8 mouse cellular contexts compared by ENCODE assay signal in genomic region chr11:69410045-69410309, GRCm38 (mm10). TPM values are rescaled to one million over a fixed set of nuclear protein-coding genes. Genes with fewer than 3 reads are reported as not detected.
DNase-seq lines count a peak whose midpoint lies in the region; ATAC-seq and TF ChIP-seq lines count a peak whose summit lies in the region.

No protein-coding gene starts in this region.

- peak overlapping the region; percentile 99 for H3K27ac ChIP-seq in kidney, embryonic 16.5 days (ENCODE audit: low read length)
- peak overlapping the region; percentile 84 for H3K27ac ChIP-seq in embryonic facial prominence, embryonic 11.5 days (replicated peaks; ENCODE audit: low read depth, low read length)
- H3K27ac ChIP-seq in hindbrain, postnatal 0 days: peak overlapping the region; percentile 86
- peak overlapping the region; percentile 96 for H3K27ac ChIP-seq in midbrain, embryonic 15.5 days

- peaks cover 26% of the 10 kb centered on the region for H3K36me3 ChIP-seq in kidney, embryonic 16.5 days (ENCODE audit: insufficient read depth, low read length)
- H3K36me3 ChIP-seq in embryonic facial prominence, embryonic 11.5 days (replicated peaks; ENCODE audit: control insufficient read depth, insufficient read depth, low read depth, low read length): peaks cover 24% of the 10 kb centered on the region
- H3K36me3 ChIP-seq in hindbrain, postnatal 0 days (ENCODE audit: insufficient read depth, low read length): peaks cover 27% of the 10 kb centered on the region
- peaks cover 36% of the 10 kb centered on the region for H3K36me3 ChIP-seq in midbrain, embryonic 15.5 days (replicated peaks)

- H3K4me2 ChIP-seq in kidney, embryonic 16.5 days (replicated peaks; ENCODE audit: low read depth, low read length): peak overlapping the region; percentile 97
- H3K4me2 ChIP-seq in embryonic facial prominence, embryonic 11.5 days (ENCODE audit: low read depth, low read length): peak overlapping the region; percentile 93
- H3K4me2 ChIP-seq in hindbrain, postnatal 0 days (ENCODE audit: low read depth, low read length): peak overlapping the region; percentile 98
- H3K4me2 ChIP-seq in midbrain, embryonic 15.5 days: peak overlapping the region; percentile 85

- WGBS in kidney, embryonic 16.5 days: 0% methylated on average over 18 of the region's 18 CpGs
- 0% methylated on average over 18 of the region's 18 CpGs for WGBS in embryonic facial prominence, embryonic 11.5 days
- under 1% methylated on average over 18 of the region's 18 CpGs for WGBS in hindbrain, postnatal 0 days
- 0% methylated on average over 18 of the region's 18 CpGs for WGBS in midbrain, embryonic 15.5 days

- H3K9me3 ChIP-seq in kidney, embryonic 16.5 days (ENCODE audit: low read length): no peaks in the 10 kb centered on the region
- H3K9me3 ChIP-seq in embryonic facial prominence, embryonic 11.5 days (replicated peaks; ENCODE audit: control insufficient read depth, low read length): no peaks in the 10 kb centered on the region
- no peaks in the 10 kb centered on the region for H3K9me3 ChIP-seq in hindbrain, postnatal 0 days (ENCODE audit: low read length)
- no peaks in the 10 kb centered on the region for H3K9me3 ChIP-seq in midbrain, embryonic 15.5 days

- DNase-seq in kidney, adult 18-20 months: no peak
- no peak for DNase-seq in embryonic facial prominence, embryonic 11.5 days (ENCODE audit: low spot score)
- no peak for DNase-seq in hindbrain, postnatal 0 days (ENCODE audit: low spot score)
- DNase-seq in left cerebral cortex, postnatal 36 days (ENCODE audit: low spot score in 2 of 2): no peak
- no peak for DNase-seq in right cerebral cortex, postnatal 4 days
- no peak for DNase-seq in frontal cortex, adult 2 months (ENCODE audit: extremely low spot score in 1 of 2, low spot score in 1 of 2)

- H3K4me3 ChIP-seq in kidney, embryonic 16.5 days (ENCODE audit: low read length): peak overlapping the region; percentile 68
- H3K4me3 ChIP-seq in embryonic facial prominence, embryonic 11.5 days (ENCODE audit: low read depth, low read length): peak overlapping the region; percentile 69
- H3K4me3 ChIP-seq in hindbrain, postnatal 0 days (ENCODE audit: low read length): peak overlapping the region; percentile 79
- peak overlapping the region; percentile 55 for H3K4me3 ChIP-seq in midbrain, embryonic 15.5 days

- no peaks in the 10 kb centered on the region for H3K27me3 ChIP-seq in kidney, embryonic 16.5 days (ENCODE audit: insufficient read depth, low read length)
- no peaks in the 10 kb centered on the region for H3K27me3 ChIP-seq in embryonic facial prominence, embryonic 11.5 days (ENCODE audit: control insufficient read depth, insufficient read depth, low read length)
- H3K27me3 ChIP-seq in hindbrain, postnatal 0 days (ENCODE audit: insufficient read depth, low read length): no peaks in the 10 kb centered on the region
- no peaks in the 10 kb centered on the region for H3K27me3 ChIP-seq in midbrain, embryonic 15.5 days (replicated peaks)

- H3K9ac ChIP-seq in kidney, embryonic 16.5 days (replicated peaks; ENCODE audit: low read length): peak overlapping the region; percentile 92
- peak overlapping the region; percentile 81 for H3K9ac ChIP-seq in embryonic facial prominence, embryonic 11.5 days (replicated peaks; ENCODE audit: low read length)
- H3K9ac ChIP-seq in hindbrain, postnatal 0 days (replicated peaks; ENCODE audit: low read length): peak overlapping the region; percentile 91
- H3K9ac ChIP-seq in midbrain, embryonic 15.5 days: peak overlapping the region; percentile 82

- peaks cover 42% of the 10 kb centered on the region for H3K4me1 ChIP-seq in kidney, embryonic 16.5 days (ENCODE audit: insufficient read depth, low read length)
- peaks cover 20% of the 10 kb centered on the region for H3K4me1 ChIP-seq in embryonic facial prominence, embryonic 11.5 days (ENCODE audit: control insufficient read depth, insufficient read depth, low read length)
- peaks cover 39% of the 10 kb centered on the region for H3K4me1 ChIP-seq in hindbrain, postnatal 0 days (ENCODE audit: insufficient read depth, low read length)
- peaks cover 68% of the 10 kb centered on the region for H3K4me1 ChIP-seq in midbrain, embryonic 15.5 days

- no peak for TF ChIP-seq CTCF in hindbrain, postnatal 0 days (IDR thresholded peaks at IDR 0.05; ENCODE audit: low read depth)

- intact Hi-C loops in left cerebral cortex, postnatal 36 days (cut with DNase I): loop anchor here (1.0 to 10.0 kb wide), 2 partner anchors 8 to 315 kb away; partner anchors contain the start of gene Per1

- no peak for ATAC-seq in kidney, embryonic 16.5 days (ENCODE audit: low FRiP score, low TSS enrichment)
- no peak for ATAC-seq in embryonic facial prominence, embryonic 11.5 days (replicated peaks; ENCODE audit: insufficient number of reproducible peaks, low FRiP score, low TSS enrichment, low read depth)
- ATAC-seq in hindbrain, postnatal 0 days: no peak
- no peak for ATAC-seq in midbrain, embryonic 15.5 days (replicated peaks)

RNA-seq across cellular contexts. Expression of gene Kdm6b, which starts 3.5 kb away (rescaled TPM):
- 26.0 and 31.3 TPM in 2 replicates for polyA plus RNA-seq in kidney, embryonic 16.5 days (2015; fragmentation: Nextera tagmentation; extraction: Ambion mirVana)
- polyA plus RNA-seq in embryonic facial prominence, embryonic 11.5 days (2014; fragmentation: Nextera tagmentation; extraction: Ambion mirVana): 25.9 and 26.2 TPM in 2 replicates
- total RNA-seq in hindbrain, postnatal 0 days (2014; rRNA removed): 8.0 and 10.5 TPM in 2 replicates
- 20.5 and 22.3 TPM in 2 replicates for polyA plus RNA-seq in hindbrain, postnatal 0 days (2015; fragmentation: Nextera tagmentation; extraction: Ambion mirVana)
- 41.3 and 45.3 TPM in 2 replicates for polyA plus RNA-seq in midbrain, embryonic 15.5 days (2015; fragmentation: Nextera tagmentation; extraction: Ambion mirVana)
- 10 to 100 TPM; 19.9 to 23.9 TPM for total RNA-seq in left cerebral cortex, postnatal 36 days (2021)
- polyA plus RNA-seq in frontal cortex, adult 2 months (2012; rRNA removed): 12.3 and 12.7 TPM in 2 replicates

RNA-seq across cellular contexts. Expression of gene Tmem88, which starts 11.9 kb away (rescaled TPM):
- 46.5 and 47.7 TPM in 2 replicates for polyA plus RNA-seq in kidney, embryonic 16.5 days (2015; fragmentation: Nextera tagmentation; extraction: Ambion mirVana)
- polyA plus RNA-seq in embryonic facial prominence, embryonic 11.5 days (2014; fragmentation: Nextera tagmentation; extraction: Ambion mirVana): 13.6 and 18.1 TPM in 2 replicates
- 3.8 and 4.3 TPM in 2 replicates for total RNA-seq in hindbrain, postnatal 0 days (2014; rRNA removed)
- 8.7 and 9.5 TPM in 2 replicates for polyA plus RNA-seq in hindbrain, postnatal 0 days (2015; fragmentation: Nextera tagmentation; extraction: Ambion mirVana)
- polyA plus RNA-seq in midbrain, embryonic 15.5 days (2015; fragmentation: Nextera tagmentation; extraction: Ambion mirVana): 6.5 and 7.0 TPM in 2 replicates
- total RNA-seq in left cerebral cortex, postnatal 36 days (2021): 1 to 10 TPM; 2.9 to 4.7 TPM
- polyA plus RNA-seq in frontal cortex, adult 2 months (2012; rRNA removed): 4.1 and 4.6 TPM in 2 replicates

RNA-seq across cellular contexts. Expression of gene Cyb5d1, which starts 14.5 kb away (rescaled TPM):
- 34.0 and 37.3 TPM in 2 replicates for polyA plus RNA-seq in kidney, embryonic 16.5 days (2015; fragmentation: Nextera tagmentation; extraction: Ambion mirVana)
- polyA plus RNA-seq in embryonic facial prominence, embryonic 11.5 days (2014; fragmentation: Nextera tagmentation; extraction: Ambion mirVana): 33.3 TPM in 2 replicates
- 21.8 and 26.9 TPM in 2 replicates for total RNA-seq in hindbrain, postnatal 0 days (2014; rRNA removed)
- polyA plus RNA-seq in hindbrain, postnatal 0 days (2015; fragmentation: Nextera tagmentation; extraction: Ambion mirVana): 18.5 and 22.2 TPM in 2 replicates
- polyA plus RNA-seq in midbrain, embryonic 15.5 days (2015; fragmentation: Nextera tagmentation; extraction: Ambion mirVana): 32.7 and 33.5 TPM in 2 replicates
- total RNA-seq in left cerebral cortex, postnatal 36 days (2021): 10 to 100 TPM; 36.4 to 43.1 TPM
- 34.2 and 35.7 TPM in 2 replicates for polyA plus RNA-seq in frontal cortex, adult 2 months (2012; rRNA removed)

RNA-seq across cellular contexts. Expression of gene Naa38, which starts 14.7 kb away (rescaled TPM):
- polyA plus RNA-seq in kidney, embryonic 16.5 days (2015; fragmentation: Nextera tagmentation; extraction: Ambion mirVana): 142 and 150 TPM in 2 replicates
- 123 and 135 TPM in 2 replicates for polyA plus RNA-seq in embryonic facial prominence, embryonic 11.5 days (2014; fragmentation: Nextera tagmentation; extraction: Ambion mirVana)
- 77.1 and 99.0 TPM in 2 replicates for total RNA-seq in hindbrain, postnatal 0 days (2014; rRNA removed)
- 162 and 163 TPM in 2 replicates for polyA plus RNA-seq in hindbrain, postnatal 0 days (2015; fragmentation: Nextera tagmentation; extraction: Ambion mirVana)
- polyA plus RNA-seq in midbrain, embryonic 15.5 days (2015; fragmentation: Nextera tagmentation; extraction: Ambion mirVana): 96.8 and 101 TPM in 2 replicates
- total RNA-seq in left cerebral cortex, postnatal 36 days (2021): 100 to 1,000 TPM in 1 of 2 experiments, 10 to 100 TPM in 1; 97.9 to 108 TPM
- polyA plus RNA-seq in frontal cortex, adult 2 months (2012; rRNA removed): 179 and 182 TPM in 2 replicates

RNA-seq across cellular contexts. Expression of gene Chd3, which starts 40.8 kb away (rescaled TPM):
- polyA plus RNA-seq in kidney, embryonic 16.5 days (2015; fragmentation: Nextera tagmentation; extraction: Ambion mirVana): 58.6 and 67.2 TPM in 2 replicates
- polyA plus RNA-seq in embryonic facial prominence, embryonic 11.5 days (2014; fragmentation: Nextera tagmentation; extraction: Ambion mirVana): 48.0 and 52.1 TPM in 2 replicates
- 252 and 255 TPM in 2 replicates for total RNA-seq in hindbrain, postnatal 0 days (2014; rRNA removed)
- polyA plus RNA-seq in hindbrain, postnatal 0 days (2015; fragmentation: Nextera tagmentation; extraction: Ambion mirVana): 46.6 and 49.7 TPM in 2 replicates
- polyA plus RNA-seq in midbrain, embryonic 15.5 days (2015; fragmentation: Nextera tagmentation; extraction: Ambion mirVana): 98.2 and 102 TPM in 2 replicates
- 100 to 1,000 TPM; 421 to 443 TPM for total RNA-seq in left cerebral cortex, postnatal 36 days (2021)
- polyA plus RNA-seq in frontal cortex, adult 2 months (2012; rRNA removed): 374 and 399 TPM in 2 replicates
